Mouse (Mus musculus): ENCODE measurements at regions not wholly inside any gene's neighbourhood (a gene's known extent, or its start where the extent isn't known, plus 50 kb on each side); places are given as distances from the start of the nearest gene placed in this dataset.

GRCm38 (mm10) chr10:122619406-122620116, 59.0 kb upstream of the Ppm1h start:
- DNase-seq, result no peak
- WGBS, result 75% methylated on average over 16 of the region's 16 CpGs
- Histone ChIP-seq H3K4me1 (ENCODE audit: control insufficient read depth, insufficient read depth, low read length) (no peaks in the 10 kb centered on the region), H3K27me3 (ENCODE audit: control insufficient read depth, insufficient read depth, low read length) (no peaks in the 10 kb centered on the region), H3K27ac (ENCODE audit: insufficient read depth, low read length) (no peak overlapping the region), H3K4me3 (replicated peaks; ENCODE audit: insufficient read depth, low read depth, low read length) (no peak overlapping the region)
- TF ChIP-seq POLR2A (IDR thresholded peaks at IDR 0.05; ENCODE audit: borderline replicate concordance, insufficient read depth, low read length) (no peak), CTCF (IDR thresholded peaks at IDR 0.05; ENCODE audit: borderline replicate concordance, insufficient read depth, low read depth, low read length) (no peak)

Measured in cerebellum, adult 2 months (tissue).